Mouse (Mus musculus) megakaryocyte, embryonic 14.5 days (primary cell): ENCODE results near the gene R3hdm4. TPM values are rescaled to one million over a fixed set of nuclear protein-coding genes. Genes with fewer than 3 reads are reported as not detected.
A peak's percentile ranks its signal among the peaks of the same experiment; 100 is the strongest.

ENCODE experiments used
- H3K27me3 ChIP-seq: replicated peaks from 2 replicates; pipeline ENCODE3; 2012; ENCODE audit warnings: inconsistent platforms
- H3K36me3 ChIP-seq: replicated peaks from 2 replicates; pipeline ENCODE3; 2012; ENCODE audit warnings: low read length, inconsistent platforms, mixed read lengths
- H3K4me1 ChIP-seq: 2 replicates; pipeline ENCODE4 v1.6.1; 2012; ENCODE audit warnings: inconsistent platforms
- H3K4me3 ChIP-seq: replicated peaks from 2 replicates; pipeline ENCODE3; 2012; ENCODE audit warnings: moderate library complexity, mild to moderate bottlenecking, inconsistent platforms
- H3K9me3 ChIP-seq: 2 replicates; pipeline ENCODE4 v1.6.1; 2012; ENCODE audit warnings: inconsistent platforms
- FLI1 ChIP-seq: IDR thresholded peaks from 2 replicates; pipeline ENCODE4 v1.6.1; 2012; ENCODE audit warnings: low read length, inconsistent platforms, mixed read lengths
- GATA1 ChIP-seq: IDR thresholded peaks from 3 replicates; pipeline ENCODE4 v1.6.1; 2012; ENCODE audit warnings: mixed read lengths, low read length, inconsistent platforms, borderline replicate concordance
- polyA plus RNA-seq: library from polyadenylated mRNA; stranded (reverse); fragments of >175 nt; gene quantifications from 2 replicates; pipeline ENCODE4 v1.2.3, GENCODE M21; 2012; ENCODE audit warnings: low replicate concordance; ENCODE audit not compliant: insufficient read depth

Gene R3hdm4
- polyA plus RNA-seq, 1 experiment: 597 TPM

DNA sequence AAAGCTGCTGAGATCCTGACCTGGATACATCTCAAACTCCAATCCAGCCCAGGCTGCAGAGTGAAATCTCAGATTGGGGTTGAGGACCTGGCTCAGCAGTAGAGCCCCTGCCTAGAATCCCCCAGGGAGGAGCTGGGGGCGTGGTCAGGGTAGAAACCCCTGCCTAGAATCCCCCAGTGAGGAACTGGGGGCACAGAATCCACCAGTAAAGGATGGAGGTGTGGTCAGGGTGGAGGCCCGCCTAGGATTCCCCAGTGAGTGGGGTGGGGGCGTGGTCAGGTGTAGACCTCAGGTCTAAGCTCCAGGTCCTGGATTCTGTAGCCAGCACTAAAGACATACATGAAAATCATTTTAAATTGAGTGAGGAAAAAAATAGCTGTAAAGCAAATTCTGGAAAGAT is 48.1 kb downstream of the R3hdm4 start:
- Histone ChIP-seq H3K4me1 (peaks cover 46% of the 10 kb centered on the region), H3K9me3 (0 out of 2 replicates have a peak, but pooled peaks cover 3% of the 10 kb centered on the region), H3K27me3 (peaks cover 33% of the 10 kb centered on the region), H3K36me3 (no peaks in the 10 kb centered on the region), H3K4me3 (no peak overlapping the region)
- TF ChIP-seq GATA1 (no peak), FLI1 (no peak)

DNA sequence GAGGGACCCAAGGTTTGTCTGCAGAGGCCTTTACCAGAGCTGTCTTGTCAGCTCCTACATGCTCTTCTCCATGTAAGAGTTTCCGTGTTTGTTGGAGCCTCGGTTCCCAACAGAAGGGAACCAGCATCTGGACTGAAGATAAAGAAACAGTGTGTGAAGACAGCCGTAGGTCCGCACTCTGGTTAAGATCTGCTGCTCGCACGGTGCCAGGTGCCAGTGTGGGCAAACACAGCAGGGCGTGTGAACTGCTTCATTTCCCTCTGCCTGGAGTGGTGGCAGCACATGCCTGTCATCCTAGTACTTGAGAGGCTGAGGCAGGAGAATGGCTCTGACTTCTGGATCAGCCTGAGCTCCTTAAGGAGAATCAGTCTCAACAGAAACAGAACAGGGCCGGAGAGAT is 49.2 kb downstream of the R3hdm4 start:
- H3K27me3 ChIP-seq: peaks cover 33% of the 10 kb centered on the region
- peak overlapping the region; percentile 2 for H3K4me3 ChIP-seq
- TF ChIP-seq FLI1 (no peak), GATA1 (no peak)
- H3K4me1 ChIP-seq: peaks cover 42% of the 10 kb centered on the region
- H3K36me3 ChIP-seq: no peaks in the 10 kb centered on the region
- 0 out of 2 replicates have a peak, but pooled peaks cover 3% of the 10 kb centered on the region for H3K9me3 ChIP-seq

DNA sequence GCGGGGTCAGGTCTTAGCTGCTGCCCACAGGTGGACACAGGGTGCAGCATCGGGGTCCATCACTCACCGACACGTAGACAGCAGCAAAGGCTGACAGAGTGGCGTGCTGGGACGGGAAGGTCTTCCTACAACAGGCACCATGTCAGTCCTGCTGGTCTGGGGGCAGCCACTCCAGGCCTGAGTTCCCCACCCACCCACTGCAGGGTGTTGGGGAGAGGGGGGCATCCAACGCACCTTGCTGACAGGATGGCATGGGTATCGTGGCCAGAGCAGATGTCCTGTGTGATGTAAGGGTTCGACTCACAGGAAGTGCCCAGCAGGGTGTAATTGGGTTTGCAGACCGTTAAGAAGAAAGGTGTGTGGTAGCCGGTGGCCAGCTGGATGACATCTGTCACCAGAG is 54.4 kb downstream of the R3hdm4 start:
- H3K4me1 ChIP-seq: peaks cover 46% of the 10 kb centered on the region
- H3K4me3 ChIP-seq: peak overlapping the region; percentile 10
- 0 out of 2 replicates have a peak, but pooled peaks cover 3% of the 10 kb centered on the region for H3K9me3 ChIP-seq
- H3K27me3 ChIP-seq: peaks cover 3% of the 10 kb centered on the region
- H3K36me3 ChIP-seq: peaks cover 42% of the 10 kb centered on the region
- TF ChIP-seq FLI1: no peak
- TF ChIP-seq GATA1: no peak

DNA sequence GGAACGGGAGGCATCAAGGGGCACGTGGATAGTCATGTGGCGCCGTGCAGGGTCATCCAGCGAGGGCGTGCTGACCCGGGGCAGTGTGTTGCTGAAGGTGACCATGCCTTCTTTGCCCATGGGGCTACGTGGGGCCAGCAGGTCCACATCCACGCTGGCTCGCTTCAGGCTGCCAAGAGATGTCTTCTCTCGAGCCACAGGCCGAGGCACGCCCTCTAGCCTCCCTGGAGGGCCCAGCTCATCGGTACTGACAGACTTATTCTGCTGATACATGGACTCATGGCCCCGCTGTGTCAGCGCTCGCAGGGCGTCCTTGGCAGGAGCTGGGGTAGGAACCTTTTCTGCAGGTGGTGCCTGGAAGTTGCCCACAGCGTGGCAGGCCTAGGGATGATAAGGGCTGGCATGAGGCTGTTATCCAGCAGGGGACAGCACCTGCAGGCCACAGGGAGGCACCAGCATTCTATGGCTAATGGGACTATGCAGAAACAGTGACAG is 55.2 kb downstream of the R3hdm4 start:
- H3K36me3 ChIP-seq: peaks cover 49% of the 10 kb centered on the region
- H3K9me3 ChIP-seq: no peaks in the 10 kb centered on the region
- H3K4me3 ChIP-seq: peak overlapping the region; percentile 21
- peaks cover 3% of the 10 kb centered on the region for H3K27me3 ChIP-seq
- peaks cover 53% of the 10 kb centered on the region for H3K4me1 ChIP-seq
- TF ChIP-seq FLI1: no peak
- no peak for TF ChIP-seq GATA1

DNA sequence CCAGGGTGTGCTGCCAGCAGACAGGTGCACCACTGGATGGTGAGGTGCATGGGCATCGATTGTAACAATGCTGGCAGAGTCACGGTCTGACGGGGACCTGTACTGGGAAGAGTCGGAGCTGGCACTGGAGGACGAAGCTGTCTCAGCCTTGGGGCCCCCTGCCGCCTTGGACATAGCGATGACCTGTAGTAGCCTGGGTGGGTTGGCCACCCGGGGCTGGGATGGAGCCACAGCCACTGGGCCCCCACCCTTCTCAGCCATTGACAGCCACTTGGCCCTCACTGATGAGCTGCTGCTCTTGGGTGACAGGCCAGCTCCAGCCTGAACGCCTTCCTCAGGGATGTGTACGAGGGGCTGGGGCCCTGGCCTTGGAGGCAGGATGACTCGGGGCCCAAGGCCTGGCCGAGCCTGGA is 55.8 kb downstream of the R3hdm4 start:
- peak overlapping the region; percentile 67 for H3K4me3 ChIP-seq
- H3K9me3 ChIP-seq: no peaks in the 10 kb centered on the region
- peaks cover 60% of the 10 kb centered on the region for H3K4me1 ChIP-seq
- H3K36me3 ChIP-seq: peaks cover 56% of the 10 kb centered on the region
- peaks cover 3% of the 10 kb centered on the region for H3K27me3 ChIP-seq
- TF ChIP-seq FLI1 (no peak), GATA1 (no peak)

DNA sequence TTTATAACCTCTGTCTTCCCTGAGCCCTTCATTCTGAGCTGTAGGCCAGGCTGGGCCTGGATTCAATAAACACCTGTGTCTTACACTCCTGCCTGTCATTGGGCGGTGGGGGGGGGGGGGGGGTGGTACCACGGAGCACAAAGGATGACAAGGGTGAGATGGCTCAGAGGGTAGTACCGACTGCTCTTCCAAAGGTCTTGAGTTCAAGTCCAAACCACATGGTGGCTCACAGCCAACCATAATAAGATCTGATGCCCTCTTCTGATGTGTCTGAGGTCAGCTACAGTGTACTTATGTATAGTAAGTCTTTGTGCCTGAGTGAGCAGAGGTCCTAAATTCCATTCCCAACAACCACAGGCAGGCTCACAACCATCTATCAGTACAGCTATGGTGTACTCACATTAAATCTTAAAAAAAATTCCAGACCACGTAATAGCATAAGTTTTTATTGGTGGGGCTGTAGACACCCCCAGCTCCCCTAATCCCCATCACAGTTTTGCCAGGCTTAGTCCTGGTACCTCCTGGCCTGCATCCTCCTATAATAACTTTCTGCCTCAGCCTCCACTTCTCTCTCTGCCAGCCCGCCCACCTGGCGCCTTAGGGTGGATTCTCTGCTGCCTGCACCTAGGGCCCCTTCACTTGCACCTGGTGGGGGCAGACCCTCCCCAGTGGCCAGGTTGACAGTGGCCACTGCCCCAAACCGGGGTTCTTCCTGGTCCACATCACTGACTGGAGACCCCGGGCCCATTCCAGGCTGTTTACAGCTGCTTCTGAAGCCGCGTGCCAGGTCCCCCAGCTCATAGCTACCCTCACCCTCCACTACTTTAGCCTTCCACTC is 56.4 kb downstream of the R3hdm4 start:
- Histone ChIP-seq H3K9me3 (no peaks in the 10 kb centered on the region), H3K4me1 (peaks cover 66% of the 10 kb centered on the region), H3K4me3 (peak overlapping the region; percentile 67), H3K36me3 (peaks cover 62% of the 10 kb centered on the region), H3K27me3 (peaks cover 3% of the 10 kb centered on the region)
- no peak for TF ChIP-seq FLI1
- TF ChIP-seq GATA1: no peak

DNA sequence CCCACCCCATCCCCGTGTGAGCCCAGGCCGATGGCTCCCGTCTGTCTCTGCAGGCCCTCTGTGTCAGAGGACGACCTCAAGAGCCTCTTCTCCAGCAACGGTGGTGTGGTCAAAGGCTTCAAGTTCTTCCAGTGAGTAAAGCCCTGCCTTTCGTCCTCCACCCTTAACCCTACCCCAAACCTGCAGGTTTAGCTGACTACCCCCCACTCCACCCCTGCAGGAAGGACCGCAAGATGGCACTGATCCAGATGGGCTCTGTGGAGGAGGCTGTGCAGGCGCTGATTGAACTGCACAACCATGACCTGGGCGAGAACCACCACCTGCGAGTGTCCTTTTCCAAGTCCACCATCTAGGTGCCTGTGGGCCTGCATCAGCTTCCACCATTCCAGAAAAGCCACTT is 58.1 kb downstream of the R3hdm4 start:
- Histone ChIP-seq H3K9me3 (no peaks in the 10 kb centered on the region), H3K4me1 (peaks cover 79% of the 10 kb centered on the region), H3K36me3 (peaks cover 79% of the 10 kb centered on the region), H3K4me3 (no peak overlapping the region), H3K27me3 (no peaks in the 10 kb centered on the region)
- TF ChIP-seq FLI1 (no peak), GATA1 (no peak)

DNA sequence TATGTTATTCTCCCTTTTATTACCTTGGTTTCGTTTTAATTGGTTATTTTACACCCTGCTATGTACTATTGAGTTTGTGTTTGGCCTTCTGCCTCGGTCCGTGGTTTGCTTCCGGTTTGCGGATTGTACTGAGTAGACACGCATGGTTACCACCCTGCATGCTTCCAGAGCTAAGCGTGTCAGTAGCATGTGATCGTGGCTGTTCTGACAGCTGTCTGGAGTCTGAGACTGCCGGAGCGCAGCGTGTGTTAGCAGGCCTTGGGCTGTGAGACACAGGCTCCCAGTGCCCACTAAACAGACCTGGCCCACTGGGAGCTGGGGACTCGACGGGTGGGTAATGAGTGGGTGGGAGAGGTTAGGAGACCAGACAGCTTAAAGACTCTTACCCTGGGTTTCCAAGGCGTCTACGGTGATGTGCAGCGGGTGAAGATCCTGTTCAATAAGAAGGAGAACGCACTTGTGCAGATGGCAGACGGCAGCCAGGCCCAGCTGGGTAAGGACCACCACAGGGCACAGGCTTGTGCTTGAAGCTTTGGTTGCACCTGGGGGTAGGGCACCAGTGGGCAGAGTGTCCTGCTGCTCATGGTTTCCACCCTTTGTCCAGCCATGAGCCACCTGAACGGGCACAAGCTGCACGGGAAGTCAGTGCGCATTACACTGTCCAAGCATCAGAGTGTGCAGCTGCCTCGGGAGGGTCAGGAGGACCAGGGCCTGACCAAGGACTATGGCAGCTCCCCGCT is 58.8 kb downstream of the R3hdm4 start:
- TF ChIP-seq FLI1 (no peak), GATA1 (no peak)

DNA sequence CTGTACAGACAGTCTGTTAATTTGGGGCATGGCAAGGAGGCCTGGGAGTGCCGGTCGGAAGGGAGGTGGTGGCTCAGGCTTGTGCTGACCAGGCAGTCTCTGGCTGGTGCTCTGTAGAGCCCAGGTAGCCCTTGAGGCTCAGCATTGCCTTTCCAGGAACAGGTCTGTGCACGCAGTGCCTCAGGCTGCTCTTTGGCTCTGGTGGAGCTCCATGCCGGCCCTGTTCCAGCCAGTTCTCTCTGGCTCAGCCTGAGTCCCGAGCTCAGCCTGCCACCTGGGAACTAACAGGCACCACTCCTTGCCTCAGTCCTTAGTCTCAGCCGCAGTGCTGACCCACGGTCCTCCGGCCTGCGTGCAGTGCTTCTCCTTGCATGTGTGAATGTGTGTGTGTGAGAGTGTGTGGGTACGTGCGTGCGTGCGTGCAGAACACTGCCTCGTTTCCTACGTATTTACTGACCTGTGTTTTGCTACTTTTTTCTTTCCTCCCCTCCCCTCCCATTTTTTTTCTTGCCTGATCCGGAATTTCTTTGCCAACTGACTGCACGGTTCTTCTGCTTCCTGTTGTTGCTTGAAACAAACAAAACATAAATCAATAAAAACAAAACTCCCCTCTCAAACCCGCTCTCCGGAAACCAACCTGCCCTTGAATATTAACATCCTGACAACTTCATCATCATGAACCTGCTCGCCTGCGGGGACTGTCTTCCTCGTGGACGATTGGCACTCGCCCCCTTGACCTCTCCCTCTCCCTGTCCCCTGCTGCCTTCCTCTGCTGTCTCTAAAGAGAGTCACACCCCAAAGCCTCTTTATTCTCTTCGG is 59.6 kb downstream of the R3hdm4 start:
- Histone ChIP-seq H3K4me3 (peak overlapping the region; percentile 9), H3K36me3 (peaks cover 92% of the 10 kb centered on the region), H3K4me1 (peaks cover 84% of the 10 kb centered on the region), H3K9me3 (no peaks in the 10 kb centered on the region), H3K27me3 (no peaks in the 10 kb centered on the region)
- TF ChIP-seq GATA1 (no peak), FLI1 (no peak)

More for the DNA sequence above, 58.8 kb downstream of the R3hdm4 start:
- no peaks in the 10 kb centered on the region for H3K9me3 ChIP-seq
- peaks cover 84% of the 10 kb centered on the region for H3K4me1 ChIP-seq
- no peak overlapping the region for H3K4me3 ChIP-seq
- no peaks in the 10 kb centered on the region for H3K27me3 ChIP-seq
- peaks cover 86% of the 10 kb centered on the region for H3K36me3 ChIP-seq
